Mouse (Mus musculus) olfactory bulb, adult 2 months (tissue): ENCODE results near the gene Ubl4b.

Experiments used
- CTCF ChIP-seq: fragments of 200-500 bp; IDR thresholded peaks from 2 replicates; pipeline ENCODE4 v1.5.1; 2012; ENCODE audit warnings: low read depth, mild to moderate bottlenecking, low read length, moderate library complexity; ENCODE audit not compliant: insufficient read depth
- POLR2A ChIP-seq: fragments of 200-500 bp; IDR thresholded peaks from 2 replicates; pipeline ENCODE4 v1.6.1; 2012; ENCODE audit warnings: mild to moderate bottlenecking, low read depth, low read length, moderate library complexity; ENCODE audit not compliant: insufficient read depth

GRCm38 (mm10) chr3:107520931-107521330, 33.9 kb downstream of the Ubl4b start:
- no peak for TF ChIP-seq CTCF
- TF ChIP-seq POLR2A: no peak
